Mouse (Mus musculus): Measurements from ENCODE around the gene Peak1. TPM values are rescaled to one million over a fixed set of nuclear protein-coding genes. Genes with fewer than 3 reads are reported as not detected.

The Peak1 gene
- polyA plus RNA-seq, 1 experiment: 5.5 TPM

DNA sequence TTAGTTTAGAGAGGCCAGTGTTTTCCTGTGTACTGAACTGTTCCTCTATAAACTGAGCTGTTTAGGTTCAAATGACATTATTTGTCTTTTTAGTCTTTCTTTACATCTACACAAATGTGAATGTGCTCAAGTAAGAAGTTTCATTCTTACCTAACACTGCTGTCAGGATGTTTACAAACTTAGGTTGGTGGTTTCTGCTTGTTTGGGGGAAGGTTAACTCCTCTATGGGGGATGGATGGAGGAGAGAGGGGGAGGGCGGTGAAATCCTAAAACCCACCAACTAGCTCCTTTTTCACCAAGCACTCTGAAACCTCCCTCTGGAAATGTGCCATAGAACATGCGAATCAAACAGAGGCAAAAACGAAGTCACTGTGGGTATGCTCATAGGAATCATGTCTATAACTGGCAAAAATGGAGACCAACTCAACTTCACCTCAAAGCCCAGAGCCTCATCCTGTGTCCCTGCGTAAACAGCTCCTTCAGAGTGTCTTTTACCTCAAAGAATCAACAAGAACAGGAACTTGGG lies 265.3 kb downstream of the Peak1 start:
- Histone ChIP-seq H3K4me3 (ENCODE audit: control insufficient read depth, low read depth, low read length) (no peak overlapping the region), H3K27me3 (ENCODE audit: control insufficient read depth, insufficient read depth, low read length) (no peaks in the 10 kb centered on the region), H3K4me1 (ENCODE audit: control insufficient read depth, insufficient read depth, low read length) (no peaks in the 10 kb centered on the region), H3K36me3 (ENCODE audit: control insufficient read depth, insufficient read depth, low read length) (no peaks in the 10 kb centered on the region), H3K27ac (ENCODE audit: control insufficient read depth, insufficient read depth, low read depth, low read length) (no peak overlapping the region)
- no peak for TF ChIP-seq POLR2A (IDR thresholded peaks at IDR 0.05; ENCODE audit: control insufficient read depth, low read depth, low read length)
- no peak for TF ChIP-seq CTCF (IDR thresholded peaks at IDR 0.05; ENCODE audit: control insufficient read depth, insufficient read depth, insufficient replicate concordance, low read depth, low read length)

DNA sequence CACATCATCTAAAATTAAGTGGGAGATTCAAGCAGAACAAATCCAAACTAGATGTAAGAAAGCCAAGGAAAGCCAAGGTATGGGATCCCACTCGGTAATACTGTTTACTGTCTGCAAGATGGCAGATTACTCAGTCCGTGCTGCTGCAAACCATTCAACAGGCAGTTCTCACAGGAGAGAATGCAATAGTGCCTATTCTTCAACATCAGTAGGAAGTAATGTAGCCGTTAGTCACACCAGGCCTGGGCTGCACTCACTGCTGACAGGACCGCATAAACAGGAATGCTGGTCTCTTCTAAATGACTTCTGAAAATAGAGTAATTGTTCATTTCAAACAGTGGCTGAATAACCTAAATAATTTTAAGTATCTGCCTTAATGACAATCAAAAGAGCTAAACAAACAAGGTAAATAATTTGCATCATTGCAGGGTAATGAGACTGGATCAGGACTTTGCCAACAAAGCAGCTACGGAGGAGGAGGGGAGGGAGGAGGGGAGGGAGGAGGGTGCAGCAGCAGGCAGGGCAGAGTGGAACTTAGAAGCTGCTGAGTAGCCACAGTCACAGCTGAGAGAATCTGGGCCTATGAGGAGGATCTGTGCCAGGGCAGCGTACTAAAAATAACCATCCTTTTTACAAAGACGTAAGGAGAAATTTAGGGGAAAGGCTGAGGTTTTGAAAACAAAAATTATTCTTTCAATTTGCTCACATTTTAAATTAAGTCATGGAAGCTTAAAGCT lies 266.0 kb downstream of the Peak1 start:
- H3K36me3 ChIP-seq (ENCODE audit: control insufficient read depth, insufficient read depth, low read length): peaks cover 2% of the 10 kb centered on the region; the same call in 1 of the 2 replicates
- TF ChIP-seq POLR2A (IDR thresholded peaks at IDR 0.05; ENCODE audit: control insufficient read depth, low read depth, low read length): no peak
- no peak for TF ChIP-seq CTCF (IDR thresholded peaks at IDR 0.05; ENCODE audit: control insufficient read depth, insufficient read depth, insufficient replicate concordance, low read depth, low read length)
- H3K27me3 ChIP-seq (ENCODE audit: control insufficient read depth, insufficient read depth, low read length): no peaks in the 10 kb centered on the region
- H3K4me1 ChIP-seq (ENCODE audit: control insufficient read depth, insufficient read depth, low read length): no peaks in the 10 kb centered on the region
- no peak overlapping the region; the same call in 1 of the 2 replicates for H3K27ac ChIP-seq (ENCODE audit: control insufficient read depth, insufficient read depth, low read depth, low read length)
- no peak overlapping the region for H3K4me3 ChIP-seq (ENCODE audit: control insufficient read depth, low read depth, low read length)

Other genes with a start within 250 kb of the Peak1 start
- 6.8 and 7.9 TPM in 2 replicates for gene Hmg20a, start 542 bp upstream of the Peak1 start, polyA plus RNA-seq (2012; rRNA removed)

All from testis, adult 2 months (tissue).